Mouse (Mus musculus): ENCODE measurements around the gene Nacc2.

GRCm38 (mm10) chr2:26034344-26035050 is 88.5 kb downstream of the Nacc2 start:
- TF ChIP-seq POLR2AphosphoS2 (IDR thresholded peaks at IDR 0.05; ENCODE audit: insufficient read length, low read depth) (no peak), POLR2A (IDR thresholded peaks at IDR 0.05; ENCODE audit: insufficient read length, low read depth) (no peak), TCF12 (IDR thresholded peaks at IDR 0.05; ENCODE audit: insufficient read depth, poor library complexity, severe bottlenecking) (no peak), REST (IDR thresholded peaks at IDR 0.05; ENCODE audit: insufficient read depth, insufficient read length) (no peak), MYOG (IDR thresholded peaks at IDR 0.05; ENCODE audit: control insufficient read depth in 1 of 3, insufficient read depth in 1 of 3, insufficient read length in 2 of 3, low read depth in 2 of 3) (no peak)
